Mouse (Mus musculus) neural tube, embryonic 11.5 days (tissue): ENCODE measurements at regions not wholly inside any gene's neighbourhood (a gene's known extent, or its start where the extent isn't known, plus 50 kb on each side); places are given as distances from the start of the nearest gene placed in this dataset.

ENCODE experiments used
- ATAC-seq: fragments of 200-750 bp; cut with Nextera tagmentation; 2 replicates; pipeline ENCODE4 v1.8.0; 2017; ENCODE audit warnings: moderate number of reproducible peaks, mild to moderate bottlenecking, moderate TSS enrichment, moderate library complexity; ENCODE audit not compliant: insufficient read depth, low FRiP score, low TSS enrichment
- DNase-seq: peaks from one replicate; pipeline ENCODE4 v3.0.0-alpha.2; 2015; ENCODE audit warnings: low spot score
- H3K27ac ChIP-seq: fragments of 300-500 bp; sonication (generic); 2 replicates; pipeline ENCODE4 v1.5.1; 2014; ENCODE audit warnings: low read depth, mild to moderate bottlenecking, low read length
- H3K27me3 ChIP-seq: fragments of 300-500 bp; sonication (generic); 2 replicates; pipeline ENCODE4 v1.6.1; 2014; ENCODE audit warnings: mild to moderate bottlenecking, low read length, mixed read lengths; ENCODE audit not compliant: control insufficient read depth, insufficient read depth
- H3K36me3 ChIP-seq: fragments of 300-500 bp; sonication (generic); 2 replicates; pipeline ENCODE4 v1.6.1; 2014; ENCODE audit warnings: mild to moderate bottlenecking, low read length, moderate library complexity, mixed read lengths; ENCODE audit not compliant: control insufficient read depth, insufficient read depth
- H3K4me1 ChIP-seq: fragments of 300-500 bp; sonication (generic); 2 replicates; pipeline ENCODE4 v1.6.1; 2014; ENCODE audit warnings: low read length, mixed read lengths; ENCODE audit not compliant: control insufficient read depth, insufficient read depth
- H3K4me2 ChIP-seq: fragments of 300-500 bp; sonication (generic); 2 replicates; pipeline ENCODE4 v1.6.1; 2014; ENCODE audit warnings: low read depth, mild to moderate bottlenecking, moderate library complexity
- H3K4me3 ChIP-seq: fragments of 300-500 bp; sonication (generic); 2 replicates; pipeline ENCODE4 v1.5.1; 2014; ENCODE audit warnings: low read depth, low read length
- H3K9ac ChIP-seq: fragments of 300-500 bp; sonication (generic); 2 replicates; pipeline ENCODE4 v1.6.1; 2014; ENCODE audit warnings: mild to moderate bottlenecking, low read length
- H3K9me3 ChIP-seq: fragments of 300-500 bp; sonication (generic); 2 replicates; pipeline ENCODE4 v1.6.1; 2016; ENCODE audit warnings: low read length; ENCODE audit not compliant: control insufficient read depth
- WGBS: fragments of 180-500 bp; shearing (Covaris S2); extraction: QIAGEN DNeasy Blood & Tissue Kit; methylation state at CpG from one replicate; pipeline ENCODE4 v1.1.7; 2014; 5-methylcytosine and 5-hydroxymethylcytosine counted together

DNA sequence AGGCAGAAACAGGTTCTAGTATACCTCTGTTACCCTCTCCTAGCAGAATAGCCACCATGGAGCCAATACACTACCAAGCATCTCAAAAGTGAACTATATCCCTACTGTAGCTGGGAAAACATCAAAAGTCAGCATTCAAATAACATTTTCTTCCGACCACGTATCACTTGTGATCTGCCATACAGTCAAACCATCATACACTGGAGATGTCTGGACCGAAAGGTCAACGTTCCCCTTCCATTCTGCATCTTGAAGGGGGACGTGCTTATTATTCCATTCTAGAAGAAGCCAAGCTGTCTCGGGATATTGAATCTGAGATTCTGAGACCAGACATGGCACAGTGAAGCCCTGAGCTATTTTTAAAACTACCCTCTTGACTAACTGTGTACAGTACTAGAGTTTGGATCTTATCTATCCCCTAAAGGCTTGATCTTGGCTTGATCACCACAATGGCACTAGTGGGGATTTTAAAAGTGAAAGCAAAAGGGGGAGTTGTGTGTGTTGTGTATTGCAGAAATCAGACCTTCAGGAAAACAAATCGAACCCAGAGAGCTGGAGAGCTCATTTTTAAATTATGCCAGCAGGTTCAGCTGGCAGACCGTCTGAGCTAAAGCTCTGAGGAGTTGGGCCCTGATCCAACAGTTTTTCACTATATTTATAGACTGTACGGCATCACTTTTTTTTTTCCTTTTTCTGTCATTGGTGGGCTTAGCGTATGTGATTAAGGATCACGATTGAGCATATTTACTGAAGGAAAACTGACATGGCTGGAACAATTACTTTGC is 218.6 kb upstream of the Hs6st1 start:
- H3K36me3 ChIP-seq = no peaks in the 10 kb centered on the region
- no peak for ATAC-seq
- 90% methylated on average over 11 of the region's 11 CpGs for WGBS
- no peaks in the 10 kb centered on the region for H3K9me3 ChIP-seq
- no peak for DNase-seq
- H3K4me1 ChIP-seq = no peaks in the 10 kb centered on the region
- H3K27ac ChIP-seq = no peak overlapping the region
- no peak overlapping the region for H3K9ac ChIP-seq
- H3K4me3 ChIP-seq = no peak overlapping the region
- H3K27me3 ChIP-seq = no peaks in the 10 kb centered on the region
- no peak overlapping the region for H3K4me2 ChIP-seq

DNA sequence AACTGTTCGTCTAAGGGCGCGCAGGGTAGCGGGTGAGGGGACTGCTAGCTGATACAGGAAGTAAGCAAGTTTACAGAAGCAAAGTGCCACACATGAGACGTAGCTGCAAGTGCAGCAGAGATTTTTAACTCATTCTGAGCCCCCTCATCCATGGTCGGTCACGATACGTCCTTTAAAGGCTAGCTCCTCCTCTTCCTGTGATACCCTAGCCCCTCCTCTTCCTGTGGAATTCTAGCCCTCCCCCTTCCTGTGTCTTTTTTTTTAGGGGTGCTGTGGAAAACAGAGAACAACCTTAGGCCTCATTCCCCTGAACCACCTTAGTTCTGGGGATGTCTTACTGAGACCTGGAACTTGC is 218.0 kb upstream of the Hs6st1 start:
- no peak overlapping the region for H3K9ac ChIP-seq
- no peaks in the 10 kb centered on the region for H3K9me3 ChIP-seq
- H3K4me3 ChIP-seq = no peak overlapping the region
- ATAC-seq = no peak
- no peaks in the 10 kb centered on the region for H3K27me3 ChIP-seq
- no peaks in the 10 kb centered on the region for H3K36me3 ChIP-seq
- H3K27ac ChIP-seq = no peak overlapping the region
- H3K4me1 ChIP-seq = no peaks in the 10 kb centered on the region
- 88% methylated on average over 8 of the region's 8 CpGs for WGBS
- DNase-seq = no peak
- no peak overlapping the region for H3K4me2 ChIP-seq

DNA sequence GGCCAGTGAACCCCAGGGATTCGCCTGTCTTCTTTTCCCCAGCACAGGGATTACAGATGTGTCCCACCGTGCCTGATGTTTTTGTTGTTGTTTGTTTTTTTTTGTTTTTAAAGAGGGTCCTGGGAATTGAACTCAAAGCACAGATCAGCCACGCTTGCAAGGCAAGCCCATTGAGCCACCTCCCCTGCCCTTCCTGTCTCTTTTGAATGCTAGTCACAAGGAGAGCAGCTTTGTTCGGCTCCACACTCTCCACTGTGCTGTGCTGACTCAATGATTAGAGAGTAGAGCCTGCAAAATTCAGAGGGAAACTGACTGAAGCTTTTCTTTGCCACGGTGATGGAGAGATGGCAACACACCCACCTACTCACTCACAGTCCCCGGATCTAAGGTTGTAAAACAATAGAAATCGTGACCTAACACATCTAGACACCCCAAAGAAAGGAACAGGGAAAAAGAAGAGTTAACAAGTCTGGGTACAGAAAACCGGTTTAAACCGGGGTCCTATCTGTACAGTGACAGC is 217.6 kb upstream of the Hs6st1 start:
- DNase-seq = no peak
- no peak overlapping the region for H3K4me2 ChIP-seq
- no peaks in the 10 kb centered on the region for H3K27me3 ChIP-seq
- no peak overlapping the region for H3K4me3 ChIP-seq
- no peaks in the 10 kb centered on the region for H3K9me3 ChIP-seq
- 73% methylated on average over 9 of the region's 9 CpGs for WGBS
- H3K27ac ChIP-seq = no peak overlapping the region
- no peak for ATAC-seq
- H3K4me1 ChIP-seq = no peaks in the 10 kb centered on the region
- H3K9ac ChIP-seq = no peak overlapping the region
- H3K36me3 ChIP-seq = no peaks in the 10 kb centered on the region

DNA sequence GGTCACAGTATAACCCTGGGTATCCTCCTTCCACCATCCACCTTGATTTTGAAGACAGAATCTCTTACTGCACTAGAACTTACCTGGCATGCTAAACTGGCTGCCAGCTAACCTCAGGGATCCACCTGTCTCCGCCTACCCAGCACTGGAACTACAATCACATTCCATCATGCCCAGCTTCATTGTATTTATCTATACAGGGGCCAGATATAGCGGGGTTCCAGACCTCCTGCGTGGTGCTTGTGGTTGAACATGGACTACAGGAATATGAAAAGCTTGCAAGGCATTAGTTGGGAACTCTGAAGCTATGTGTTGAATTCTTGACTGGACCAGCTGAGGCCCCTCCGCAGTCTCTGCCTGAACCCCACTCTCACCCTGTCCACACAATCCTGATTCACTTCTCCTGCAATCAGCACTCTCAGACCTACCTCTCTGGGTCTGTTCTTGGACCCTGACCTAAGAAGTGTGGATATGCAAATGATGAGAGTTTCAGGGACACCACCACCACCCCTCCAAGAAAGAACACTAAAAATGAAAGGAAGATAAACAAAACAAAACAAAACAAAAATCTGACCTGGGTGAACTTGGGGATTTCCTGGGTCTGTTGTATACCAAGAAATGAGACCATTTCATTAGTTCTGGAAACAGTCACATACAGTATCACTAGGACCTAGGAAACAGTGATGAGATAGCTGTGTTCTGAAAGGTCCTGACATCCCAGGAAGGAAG is 216.4 kb upstream of the Hs6st1 start:
- H3K4me3 ChIP-seq = no peak overlapping the region
- 95% methylated on average over 4 of the region's 4 CpGs for WGBS
- no peak for DNase-seq

DNA sequence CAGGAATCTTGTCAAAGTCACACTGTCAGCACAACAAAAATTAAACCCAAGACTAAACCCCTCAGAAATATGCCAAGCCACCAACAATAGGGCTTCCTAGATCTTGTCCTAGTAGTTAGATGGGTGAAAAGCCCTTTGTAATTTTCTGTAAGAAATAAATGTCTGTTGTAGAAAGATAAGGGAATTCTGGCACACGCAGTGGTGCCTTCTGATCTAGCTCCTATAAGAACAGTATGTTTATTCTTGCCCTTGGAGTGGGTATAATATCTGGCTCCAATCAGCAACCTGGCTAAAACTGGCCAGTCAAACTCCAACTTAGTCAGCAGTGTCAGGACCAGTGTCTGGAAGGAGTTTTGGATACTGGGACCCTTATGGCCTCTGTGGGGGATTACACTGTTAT is 215.2 kb upstream of the Hs6st1 start:
- Histone ChIP-seq H3K4me3 (no peak overlapping the region), H3K36me3 (no peaks in the 10 kb centered on the region), H3K9ac (no peak overlapping the region), H3K27me3 (no peaks in the 10 kb centered on the region), H3K9me3 (no peaks in the 10 kb centered on the region), H3K4me2 (no peak overlapping the region), H3K4me1 (no peaks in the 10 kb centered on the region), H3K27ac (no peak overlapping the region)
- 90% methylated on average over 1 of the region's 1 CpGs for WGBS
- ATAC-seq (no peak), DNase-seq (no peak)

More for the DNA sequence above, 216.4 kb upstream of the Hs6st1 start:
- no peaks in the 10 kb centered on the region for H3K36me3 ChIP-seq
- H3K27me3 ChIP-seq = no peaks in the 10 kb centered on the region
- H3K4me1 ChIP-seq = no peaks in the 10 kb centered on the region
- no peak overlapping the region for H3K27ac ChIP-seq
- no peaks in the 10 kb centered on the region for H3K9me3 ChIP-seq
- ATAC-seq = no peak
- no peak overlapping the region for H3K4me2 ChIP-seq
- H3K9ac ChIP-seq = no peak overlapping the region

DNA sequence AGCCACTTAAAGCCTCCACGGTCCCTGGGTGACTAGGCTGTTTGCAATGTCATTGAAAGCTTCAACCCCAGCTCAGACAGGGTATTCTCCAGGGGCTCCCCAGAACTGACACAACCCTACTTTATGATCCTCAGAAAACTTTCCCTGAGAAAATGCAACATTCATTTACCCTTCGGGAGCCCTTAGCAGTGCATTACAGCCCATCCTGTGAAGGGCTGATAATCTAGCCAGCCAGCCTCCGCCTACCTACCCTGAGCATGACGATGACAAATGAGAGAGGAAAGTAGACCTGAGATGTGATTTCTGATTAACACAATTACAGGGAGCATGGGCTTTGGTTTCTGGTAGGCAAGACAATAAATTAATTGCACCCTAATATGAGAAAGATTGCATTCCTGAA is 212.6 kb upstream of the Hs6st1 start:
- WGBS = 78% methylated on average over 4 of the region's 4 CpGs
- H3K27ac ChIP-seq = no peak overlapping the region
- ATAC-seq (no peak), DNase-seq (no peak)
- no peak overlapping the region for H3K4me2 ChIP-seq
- H3K36me3 ChIP-seq = no peaks in the 10 kb centered on the region
- no peak overlapping the region for H3K4me3 ChIP-seq
- no peaks in the 10 kb centered on the region for H3K9me3 ChIP-seq
- H3K9ac ChIP-seq = no peak overlapping the region
- no peaks in the 10 kb centered on the region for H3K4me1 ChIP-seq
- no peaks in the 10 kb centered on the region for H3K27me3 ChIP-seq

DNA sequence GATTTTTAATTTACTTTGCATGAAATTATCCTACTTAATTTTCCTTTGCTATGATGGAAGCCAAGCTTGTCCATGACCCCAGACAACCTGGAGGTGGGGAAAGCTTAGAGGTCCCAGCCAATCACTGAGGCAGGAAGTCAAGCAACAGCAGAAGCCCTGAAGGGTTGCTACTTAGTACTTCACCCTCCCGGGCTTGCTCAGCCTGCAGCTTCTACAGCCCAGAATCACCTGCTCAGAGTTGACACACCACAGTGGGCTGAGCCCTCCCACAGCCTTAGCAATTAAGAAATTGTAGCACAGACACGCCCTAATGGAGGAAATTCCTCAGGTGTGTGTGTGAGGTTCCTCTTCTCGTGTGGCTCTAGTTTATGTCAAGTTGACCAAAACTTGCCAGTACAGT is 209.9 kb upstream of the Hs6st1 start:
- 65% methylated on average over 3 of the region's 3 CpGs for WGBS
- H3K27ac ChIP-seq = no peak overlapping the region
- H3K4me3 ChIP-seq = no peak overlapping the region
- no peak overlapping the region for H3K4me2 ChIP-seq
- H3K27me3 ChIP-seq = no peaks in the 10 kb centered on the region
- no peaks in the 10 kb centered on the region for H3K4me1 ChIP-seq
- H3K9me3 ChIP-seq = no peaks in the 10 kb centered on the region
- H3K36me3 ChIP-seq = no peaks in the 10 kb centered on the region
- no peak for ATAC-seq
- no peak overlapping the region for H3K9ac ChIP-seq
- no peak for DNase-seq

DNA sequence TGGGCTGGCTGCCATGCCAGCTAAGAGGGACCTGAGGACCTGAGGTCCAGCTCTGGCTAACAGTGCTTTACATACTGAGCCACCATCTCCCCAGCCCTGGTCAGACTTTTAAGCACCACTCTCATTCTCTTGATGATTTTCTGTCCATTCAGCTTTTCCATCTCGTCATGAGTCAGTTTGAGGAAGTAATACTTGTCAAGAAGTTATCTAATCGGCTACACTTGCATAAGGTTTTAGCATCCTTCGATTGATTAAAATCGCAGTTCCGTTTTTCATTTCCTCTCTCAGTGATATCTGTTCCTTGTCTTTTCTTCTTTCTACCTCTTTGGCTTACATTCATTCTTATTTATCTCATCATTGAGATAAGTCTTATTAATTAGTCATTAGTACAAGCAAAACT is 207.4 kb upstream of the Hs6st1 start:
- no peaks in the 10 kb centered on the region for H3K27me3 ChIP-seq
- no peak for ATAC-seq
- H3K4me1 ChIP-seq = no peaks in the 10 kb centered on the region
- H3K4me2 ChIP-seq = no peak overlapping the region
- no peak overlapping the region for H3K9ac ChIP-seq
- no peaks in the 10 kb centered on the region for H3K9me3 ChIP-seq
- H3K27ac ChIP-seq = no peak overlapping the region
- DNase-seq = no peak
- H3K4me3 ChIP-seq = no peak overlapping the region
- H3K36me3 ChIP-seq = no peaks in the 10 kb centered on the region
- 91% methylated on average over 5 of the region's 5 CpGs for WGBS

DNA sequence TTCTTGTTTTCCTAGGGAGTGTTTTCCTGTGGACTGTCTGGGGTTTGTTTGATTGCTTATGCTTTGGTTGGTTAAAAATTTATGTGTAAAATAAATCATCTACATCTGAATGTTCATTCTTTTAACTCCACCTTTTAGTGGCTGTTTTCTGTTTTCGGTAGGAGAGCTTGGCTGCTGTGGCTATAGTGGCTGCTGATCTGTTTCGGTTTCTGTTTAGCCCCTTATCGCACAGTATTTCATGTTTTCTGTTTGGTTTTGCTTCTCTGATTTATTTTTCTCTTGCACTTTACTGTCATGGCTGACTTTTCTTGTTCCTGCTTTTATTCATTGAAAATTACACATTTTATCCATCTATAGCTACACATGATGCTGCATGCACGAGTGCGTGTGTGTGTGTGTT is 206.0 kb upstream of the Hs6st1 start:
- H3K9me3 ChIP-seq = no peaks in the 10 kb centered on the region
- no peak overlapping the region for H3K27ac ChIP-seq
- no peak overlapping the region for H3K4me2 ChIP-seq
- no peaks in the 10 kb centered on the region for H3K4me1 ChIP-seq
- ATAC-seq (no peak), DNase-seq (no peak)
- H3K9ac ChIP-seq = no peak overlapping the region
- 92% methylated on average over 5 of the region's 5 CpGs for WGBS
- H3K27me3 ChIP-seq = no peaks in the 10 kb centered on the region
- no peaks in the 10 kb centered on the region for H3K36me3 ChIP-seq
- no peak overlapping the region for H3K4me3 ChIP-seq
